Mouse (Mus musculus) neural tube, embryonic 13.5 days (tissue): ENCODE measurements around the gene Gm10271. TPM values are rescaled to one million over a fixed set of nuclear protein-coding genes. Genes with fewer than 3 reads are reported as not detected.

Experiments
- ATAC-seq: fragments of 200-750 bp; cut with Nextera tagmentation; 2 replicates; pipeline ENCODE4 v1.8.0; 2017; ENCODE audit warnings: low read depth, mild to moderate bottlenecking, moderate TSS enrichment, moderate library complexity
- H3K27ac ChIP-seq: fragments of 300-500 bp; sonication (generic); replicated peaks from 2 replicates; pipeline ENCODE4 v1.5.1; 2015; ENCODE audit warnings: moderate library complexity, mild to moderate bottlenecking, inconsistent platforms
- H3K27me3 ChIP-seq: fragments of 300-500 bp; sonication (generic); 2 replicates; pipeline ENCODE4 v1.6.1; 2015; ENCODE audit warnings: mild to moderate bottlenecking, inconsistent platforms
- H3K36me3 ChIP-seq: fragments of 300-500 bp; sonication (generic); 2 replicates; pipeline ENCODE4 v1.6.1; 2015; ENCODE audit warnings: mild to moderate bottlenecking, inconsistent platforms
- H3K4me1 ChIP-seq: fragments of 300-500 bp; sonication (generic); replicated peaks from 2 replicates; pipeline ENCODE4 v1.6.1; 2015; ENCODE audit warnings: inconsistent platforms
- H3K4me2 ChIP-seq: fragments of 300-500 bp; sonication (generic); 2 replicates; pipeline ENCODE4 v1.6.1; 2015; ENCODE audit warnings: inconsistent platforms, mild to moderate bottlenecking, moderate library complexity
- H3K4me3 ChIP-seq: fragments of 300-500 bp; sonication (generic); 2 replicates; pipeline ENCODE4 v1.5.1; 2015; ENCODE audit warnings: mild to moderate bottlenecking, inconsistent platforms
- H3K9ac ChIP-seq: fragments of 300-500 bp; sonication (generic); 2 replicates; pipeline ENCODE4 v1.6.1; 2015; ENCODE audit warnings: moderate library complexity, mild to moderate bottlenecking, inconsistent platforms
- H3K9me3 ChIP-seq: fragments of 300-500 bp; sonication (generic); 2 replicates; pipeline ENCODE4 v1.6.1; 2016; ENCODE audit warnings: inconsistent platforms
- WGBS: fragments of 180-500 bp; shearing (Covaris S2); methylation state at CpG from one replicate; pipeline ENCODE4 v1.1.7; 2015; 5-methylcytosine and 5-hydroxymethylcytosine counted together
- polyA plus RNA-seq: library from polyadenylated mRNA; unstranded; fragments of >200 nt; fragmentation: Nextera tagmentation; extraction: Ambion mirVana; gene quantifications from 2 replicates; pipeline ENCODE4 v1.2.1, GENCODE M21; 2015

Gm10271 gene
- polyA plus RNA-seq, 1 experiment from 2014 or later, result not detected

DNA sequence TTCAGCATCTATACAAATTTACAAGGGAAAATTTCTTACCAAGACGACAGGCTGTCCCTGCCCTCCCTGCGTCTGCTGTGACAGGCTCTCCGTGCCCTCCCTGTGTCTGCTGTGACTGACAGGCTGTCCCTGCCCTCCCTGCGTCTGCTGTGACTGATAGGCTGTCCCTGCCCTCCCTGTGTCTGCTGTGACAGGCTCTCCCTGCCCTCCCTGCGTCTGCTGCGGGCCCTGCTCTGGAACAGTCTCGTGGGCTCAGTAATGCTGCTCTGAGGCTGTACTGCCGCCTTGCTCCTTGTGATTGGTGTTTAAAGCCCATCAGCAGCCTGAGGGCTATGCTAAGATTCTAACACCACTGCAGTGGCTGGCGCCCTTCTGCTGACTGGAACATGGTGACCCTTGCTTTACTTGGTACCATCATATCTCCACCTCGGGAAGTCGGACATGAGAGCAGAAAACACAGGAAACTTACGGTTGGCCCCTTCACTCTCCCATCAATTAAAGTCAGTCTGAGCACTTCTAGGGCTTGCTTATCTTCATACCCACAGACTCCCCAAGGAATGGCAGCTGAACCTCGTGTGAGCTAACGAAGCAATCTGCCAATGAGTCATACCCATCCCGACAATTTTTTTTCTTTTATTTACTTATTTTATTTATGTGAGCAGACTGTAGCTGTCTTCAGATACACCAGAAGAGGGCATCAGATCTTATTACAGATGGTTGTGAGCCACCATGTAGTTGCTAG lies 63.3 kb downstream of the Gm10271 start:
- ATAC-seq, result no peak

More for the DNA sequence above, 63.3 kb downstream of the Gm10271 start:
- H3K9ac ChIP-seq, result no peak overlapping the region
- no peaks in the 10 kb centered on the region for H3K4me1 ChIP-seq
- no peaks in the 10 kb centered on the region for H3K9me3 ChIP-seq
- no peak overlapping the region for H3K4me3 ChIP-seq
- no peak overlapping the region for H3K4me2 ChIP-seq
- H3K27ac ChIP-seq, result no peak overlapping the region
- H3K36me3 ChIP-seq, result peaks cover 89% of the 10 kb centered on the region
- WGBS, result 88% methylated on average over 15 of the region's 15 CpGs
- no peaks in the 10 kb centered on the region for H3K27me3 ChIP-seq

Other genes starting within 250 kb of the Gm10271 start
- 0.15 and 0.27 TPM in 2 replicates for gene Myrfl, start 75.7 kb downstream of the Gm10271 start, polyA plus RNA-seq
- 50.7 and 50.8 TPM in 2 replicates for gene Rab3ip, start 21.8 kb downstream of the Gm10271 start, polyA plus RNA-seq
- gene Best3, start 13.7 kb upstream of the Gm10271 start, polyA plus RNA-seq, result 0.34 TPM in 1 of 2 replicates, not detected in the other
- not detected in 2 replicates for gene Lrrc10, start 72.7 kb upstream of the Gm10271 start, polyA plus RNA-seq
- 279 and 303 TPM in 2 replicates for gene Cct2, start 91.2 kb upstream of the Gm10271 start, polyA plus RNA-seq
- gene Frs2, start 175.9 kb upstream of the Gm10271 start, polyA plus RNA-seq, result 20.9 and 27.1 TPM in 2 replicates